Mouse (Mus musculus): ENCODE data around the gene Rcsd1. TPM values are rescaled to one million over a fixed set of nuclear protein-coding genes. Genes with fewer than 3 reads are reported as not detected.

Rcsd1 gene
- polyA plus RNA-seq (2015; fragmentation: Nextera tagmentation; extraction: Ambion mirVana): 12.4 and 13.5 TPM in 2 replicates

DNA sequence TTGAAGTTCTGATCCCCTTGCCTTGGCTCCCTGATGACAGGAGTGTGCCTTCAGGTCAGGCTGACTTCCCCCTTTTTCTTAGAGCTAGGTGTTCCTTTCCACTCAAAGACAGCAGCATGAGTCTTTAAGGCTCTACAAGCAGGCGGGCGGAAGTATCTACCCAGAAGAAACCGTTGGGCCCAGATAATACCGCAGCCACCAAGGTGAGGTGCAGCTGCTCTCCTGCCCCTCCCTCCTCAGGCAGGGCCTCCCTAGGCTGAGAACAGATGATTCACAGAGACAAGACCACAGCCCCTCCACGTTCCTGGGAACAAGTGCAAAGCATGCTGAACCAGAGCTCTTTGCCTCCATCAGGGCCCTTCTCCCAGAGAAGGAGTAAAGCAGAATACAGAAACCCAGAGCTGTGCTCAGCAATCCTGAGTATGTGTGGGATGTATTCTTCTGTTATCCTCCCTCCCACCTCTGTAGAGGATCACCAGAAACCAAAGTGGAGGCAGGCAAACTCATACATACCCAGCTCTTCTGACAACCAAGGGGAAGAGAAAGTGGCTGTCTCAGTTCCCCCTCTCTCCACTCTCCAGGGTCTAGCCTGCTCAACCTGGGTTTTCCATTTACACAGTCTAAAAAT is at the start of gene Rcsd1:
Gene Rcsd1, minus strand, starts transcription at position 129 of the 628 bp plus-strand sequence.
- WGBS: 59% methylated on average over 5 of the region's 5 CpGs
- H3K4me1 ChIP-seq (replicated peaks): peaks cover 15% of the 10 kb centered on the region; the same call in 1 of the 2 replicates
- H3K4me3 ChIP-seq: peak within 1 kb of the TSS; percentile 61
- no peak within 1 kb of the TSS for H3K9ac ChIP-seq
- no peaks in the 10 kb centered on the region for H3K36me3 ChIP-seq
- no peak within 1 kb of the TSS for H3K27ac ChIP-seq
- no peak for ATAC-seq (ENCODE audit: low FRiP score)
- H3K4me2 ChIP-seq: peak within 1 kb of the TSS; percentile 98
- H3K9me3 ChIP-seq: no peaks in the 10 kb centered on the region
- peaks cover 56% of the 10 kb centered on the region for H3K27me3 ChIP-seq

DNA sequence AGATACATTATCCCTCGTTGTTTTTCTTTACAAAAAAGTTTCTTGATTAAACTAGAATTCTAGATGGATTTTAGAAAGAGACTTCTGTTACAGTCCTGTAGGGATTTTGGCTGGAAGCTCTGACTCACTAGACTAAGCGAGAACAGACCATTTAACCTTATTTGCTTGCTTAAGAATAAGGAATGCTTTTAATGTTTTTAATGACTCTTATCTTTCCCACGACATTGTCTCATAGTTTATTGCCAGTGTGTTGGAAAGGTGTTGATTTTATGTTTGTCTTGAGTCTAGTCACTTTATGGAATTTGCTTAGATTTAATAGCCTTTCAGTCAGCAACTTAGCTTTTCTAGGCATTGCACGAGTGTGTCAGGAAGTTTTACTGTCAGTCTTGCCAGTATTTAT is 45.6 kb upstream of the Rcsd1 start:
- H3K27me3 ChIP-seq: no peaks in the 10 kb centered on the region
- no peak for ATAC-seq (ENCODE audit: low FRiP score)
- H3K9ac ChIP-seq: no peak overlapping the region
- no peak overlapping the region for H3K4me2 ChIP-seq
- no peak overlapping the region for H3K27ac ChIP-seq
- WGBS: 78% methylated on average over 4 of the region's 4 CpGs
- H3K9me3 ChIP-seq: no peaks in the 10 kb centered on the region
- H3K4me3 ChIP-seq: no peak overlapping the region
- no peaks in the 10 kb centered on the region for H3K36me3 ChIP-seq
- H3K4me1 ChIP-seq (replicated peaks): no peaks in the 10 kb centered on the region

DNA sequence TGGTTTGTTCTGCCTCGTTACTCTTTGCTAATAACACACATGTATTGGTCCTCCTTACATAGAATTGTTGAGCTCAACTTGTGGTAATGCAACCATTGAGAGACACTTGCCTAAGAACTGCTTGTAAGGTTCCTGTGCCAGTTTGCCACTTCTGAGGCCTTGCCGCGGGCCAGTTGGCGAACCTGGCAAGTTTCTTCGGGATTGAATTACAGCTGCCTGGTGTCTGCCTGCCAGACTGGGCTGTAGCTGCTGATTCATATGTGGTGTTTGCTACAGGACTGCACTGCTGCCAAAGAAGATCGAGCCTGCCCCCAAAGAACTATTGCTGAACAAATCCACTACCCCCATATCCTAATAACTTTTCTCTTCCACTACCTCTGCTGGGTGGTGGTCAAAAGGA is 44.6 kb upstream of the Rcsd1 start:
- no peaks in the 10 kb centered on the region for H3K4me1 ChIP-seq (replicated peaks)
- H3K9ac ChIP-seq: no peak overlapping the region
- H3K4me2 ChIP-seq: no peak overlapping the region
- H3K36me3 ChIP-seq: no peaks in the 10 kb centered on the region
- no peaks in the 10 kb centered on the region for H3K27me3 ChIP-seq
- no peak overlapping the region for H3K4me3 ChIP-seq
- no peak for ATAC-seq (ENCODE audit: low FRiP score)
- H3K27ac ChIP-seq: no peak overlapping the region
- H3K9me3 ChIP-seq: no peaks in the 10 kb centered on the region
- WGBS: 95% methylated on average over 6 of the region's 6 CpGs

DNA sequence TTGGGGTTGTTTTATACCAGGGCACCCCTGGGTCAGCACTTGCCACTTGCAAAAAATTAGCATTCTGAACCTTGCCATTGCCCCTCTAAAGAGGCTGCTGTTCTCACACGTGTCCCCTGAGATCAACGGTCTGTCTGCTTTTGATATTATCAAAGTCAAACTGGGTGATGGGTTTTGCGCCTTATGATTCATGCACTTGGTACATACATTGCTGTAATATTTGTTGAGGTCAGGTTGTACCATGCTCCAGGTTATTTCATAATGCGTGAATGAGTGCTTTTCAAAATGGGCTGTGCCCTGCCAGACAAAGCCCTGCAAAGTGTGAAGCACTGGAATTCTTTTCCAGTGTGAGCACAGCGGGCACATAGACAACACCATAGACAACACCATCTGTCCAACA is 42.3 kb upstream of the Rcsd1 start:
- no peaks in the 10 kb centered on the region for H3K27me3 ChIP-seq
- H3K4me1 ChIP-seq (replicated peaks): no peaks in the 10 kb centered on the region
- H3K9me3 ChIP-seq: no peaks in the 10 kb centered on the region
- H3K4me3 ChIP-seq: no peak overlapping the region
- no peak overlapping the region for H3K9ac ChIP-seq
- no peak overlapping the region for H3K27ac ChIP-seq
- no peaks in the 10 kb centered on the region for H3K36me3 ChIP-seq
- H3K4me2 ChIP-seq: no peak overlapping the region
- WGBS: 87% methylated on average over 5 of the region's 5 CpGs
- ATAC-seq (ENCODE audit: low FRiP score): no peak

DNA sequence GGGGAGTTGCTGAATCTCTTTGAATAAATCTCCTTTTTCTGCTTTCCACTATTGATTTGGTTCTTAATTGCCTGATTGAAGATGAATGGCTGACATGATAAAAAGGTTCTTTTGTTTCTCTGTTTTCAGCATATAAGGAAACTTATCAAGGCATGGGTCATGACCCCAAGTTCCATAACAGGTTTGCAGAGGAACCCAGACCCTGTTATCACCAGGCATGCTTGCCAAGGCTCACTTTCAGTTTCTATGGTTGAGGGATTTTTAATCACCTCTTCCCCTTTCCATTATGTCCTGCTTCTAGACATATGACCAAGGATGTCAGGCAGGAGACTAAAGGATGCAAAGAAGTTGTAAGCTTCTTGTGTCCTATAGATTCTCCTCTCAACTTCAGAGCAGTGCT is 41.6 kb upstream of the Rcsd1 start:
- ATAC-seq (ENCODE audit: low FRiP score): no peak
- no peak overlapping the region for H3K27ac ChIP-seq
- no peaks in the 10 kb centered on the region for H3K27me3 ChIP-seq
- H3K36me3 ChIP-seq: no peaks in the 10 kb centered on the region
- H3K4me3 ChIP-seq: no peak overlapping the region
- H3K4me2 ChIP-seq: no peak overlapping the region
- H3K9ac ChIP-seq: no peak overlapping the region
- H3K4me1 ChIP-seq (replicated peaks): no peaks in the 10 kb centered on the region
- H3K9me3 ChIP-seq: no peaks in the 10 kb centered on the region

DNA sequence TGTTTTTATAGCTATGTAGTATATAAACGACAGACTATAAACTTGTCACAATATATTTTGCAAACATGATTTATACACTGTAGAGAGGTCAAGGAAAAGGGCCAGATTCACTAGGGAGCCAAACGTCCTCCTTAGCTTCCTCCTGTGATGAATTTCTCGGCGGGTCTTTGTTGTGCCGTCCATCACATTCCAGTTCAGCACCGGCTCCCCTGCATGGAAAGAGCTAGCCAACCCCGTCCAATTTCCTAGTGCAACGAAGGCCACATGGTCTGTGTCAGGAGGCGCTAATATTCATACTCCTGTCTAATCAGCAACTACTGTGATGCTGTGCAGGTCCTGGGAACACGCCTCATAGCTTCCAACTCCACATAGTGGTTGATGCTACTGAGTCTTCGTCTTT is 38.5 kb upstream of the Rcsd1 start:
- no peak overlapping the region for H3K27ac ChIP-seq
- WGBS: 45% methylated on average over 11 of the region's 11 CpGs
- no peak overlapping the region for H3K9ac ChIP-seq
- no peak overlapping the region for H3K4me3 ChIP-seq
- H3K4me1 ChIP-seq (replicated peaks): no peaks in the 10 kb centered on the region
- H3K4me2 ChIP-seq: no peak overlapping the region
- H3K9me3 ChIP-seq: no peaks in the 10 kb centered on the region
- ATAC-seq (ENCODE audit: low FRiP score): no peak
- no peaks in the 10 kb centered on the region for H3K36me3 ChIP-seq
- H3K27me3 ChIP-seq: no peaks in the 10 kb centered on the region

DNA sequence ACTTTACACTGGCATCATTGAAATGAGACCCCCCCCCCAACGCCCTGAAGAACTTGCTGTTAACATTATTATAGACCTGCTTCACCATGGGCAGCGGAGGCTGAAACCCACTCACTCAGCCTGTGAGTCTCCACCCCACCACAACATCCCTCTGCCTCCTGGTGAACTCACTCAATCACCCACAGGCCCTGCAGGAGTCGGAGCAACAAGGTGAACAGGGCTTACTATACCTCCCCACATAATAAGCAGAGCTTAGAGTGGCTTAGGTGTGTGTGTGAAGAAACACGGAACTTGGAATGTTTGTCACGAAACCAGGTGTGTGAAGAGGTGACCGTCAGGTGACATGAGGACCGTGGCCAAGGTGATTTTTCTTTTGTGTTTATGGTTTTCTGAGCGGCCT is 32.4 kb upstream of the Rcsd1 start:
- no peak for ATAC-seq (ENCODE audit: low FRiP score)
- Histone ChIP-seq H3K36me3 (no peaks in the 10 kb centered on the region), H3K4me3 (no peak overlapping the region), H3K9me3 (no peaks in the 10 kb centered on the region), H3K4me1 (replicated peaks) (no peaks in the 10 kb centered on the region), H3K9ac (no peak overlapping the region), H3K27me3 (no peaks in the 10 kb centered on the region), H3K27ac (no peak overlapping the region), H3K4me2 (no peak overlapping the region)
- WGBS: 90% methylated on average over 8 of the region's 8 CpGs

DNA sequence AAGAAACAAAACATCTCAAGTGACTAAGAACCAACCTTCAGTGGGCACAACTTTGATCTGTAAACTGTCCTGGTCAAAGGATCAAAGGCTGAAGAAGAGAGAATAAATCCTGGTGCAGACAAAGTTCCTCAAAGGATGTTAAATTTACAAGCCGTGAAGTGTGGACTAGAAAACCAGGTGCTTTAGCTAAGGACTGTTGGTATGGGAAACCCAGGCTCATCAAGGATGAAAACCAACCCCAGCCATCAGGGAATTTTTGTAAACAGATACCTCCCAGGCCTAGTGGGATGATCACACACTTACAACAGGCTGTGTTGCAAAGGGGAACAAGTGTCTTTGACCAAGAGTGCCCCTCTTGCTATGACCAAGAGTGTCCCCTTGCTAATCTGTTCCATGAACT is 29.4 kb upstream of the Rcsd1 start:
- no peaks in the 10 kb centered on the region for H3K9me3 ChIP-seq
- ATAC-seq (ENCODE audit: low FRiP score): no peak
- H3K27me3 ChIP-seq: no peaks in the 10 kb centered on the region
- no peak overlapping the region for H3K4me2 ChIP-seq
- no peaks in the 10 kb centered on the region for H3K4me1 ChIP-seq (replicated peaks)
- 85% methylated on average over 1 of the region's 1 CpGs for WGBS
- no peak overlapping the region for H3K9ac ChIP-seq
- H3K4me3 ChIP-seq: no peak overlapping the region
- H3K27ac ChIP-seq: no peak overlapping the region
- no peaks in the 10 kb centered on the region for H3K36me3 ChIP-seq

DNA sequence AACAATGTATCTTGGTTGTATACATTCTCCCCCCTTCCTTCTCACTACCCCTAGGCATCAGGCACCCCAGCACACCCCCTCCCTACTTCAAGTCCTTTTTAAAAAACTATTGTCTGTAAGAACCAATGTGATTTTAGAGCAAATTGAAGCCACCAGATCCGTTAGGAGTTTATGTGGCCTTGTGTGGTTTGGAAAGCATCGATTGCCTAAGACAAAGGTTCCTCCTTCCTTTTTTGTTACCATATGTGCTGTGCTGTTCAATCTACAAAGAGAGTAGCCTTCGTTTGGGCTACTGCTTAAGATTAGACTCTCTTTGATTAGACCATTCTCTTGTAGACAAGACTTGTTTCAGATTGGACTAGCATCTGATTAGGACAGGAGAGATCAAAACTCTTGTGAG is 28.3 kb upstream of the Rcsd1 start:
- Histone ChIP-seq H3K4me2 (no peak overlapping the region), H3K27me3 (no peaks in the 10 kb centered on the region), H3K4me3 (no peak overlapping the region), H3K27ac (no peak overlapping the region), H3K9ac (no peak overlapping the region), H3K4me1 (replicated peaks) (no peaks in the 10 kb centered on the region), H3K36me3 (no peaks in the 10 kb centered on the region), H3K9me3 (no peaks in the 10 kb centered on the region)
- ATAC-seq (ENCODE audit: low FRiP score): no peak
- WGBS: 75% methylated on average over 3 of the region's 3 CpGs

DNA sequence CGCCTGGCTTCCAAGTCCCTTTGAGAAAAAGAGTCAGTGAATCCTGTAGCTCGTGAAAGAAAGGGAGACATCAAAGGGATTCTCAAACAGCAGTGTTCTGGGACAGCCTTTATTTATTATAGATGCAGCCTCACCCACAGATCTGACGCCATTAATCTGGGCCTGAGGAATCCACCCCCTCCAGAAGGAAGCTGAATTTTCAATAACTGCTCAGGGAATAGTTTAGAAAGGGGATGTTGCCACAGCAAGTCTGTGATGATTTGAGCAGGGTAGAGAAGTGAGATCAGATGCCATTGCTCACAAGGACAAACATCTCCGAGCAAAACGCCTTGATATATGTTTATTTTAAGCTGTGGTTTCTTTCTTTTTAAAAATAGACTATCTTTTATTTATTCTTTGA is 27.9 kb upstream of the Rcsd1 start:
- no peak for ATAC-seq (ENCODE audit: low FRiP score)
- Histone ChIP-seq H3K27ac (no peak overlapping the region), H3K27me3 (no peaks in the 10 kb centered on the region), H3K4me1 (replicated peaks) (no peaks in the 10 kb centered on the region), H3K9ac (no peak overlapping the region), H3K4me3 (no peak overlapping the region), H3K36me3 (no peaks in the 10 kb centered on the region), H3K4me2 (no peak overlapping the region), H3K9me3 (no peaks in the 10 kb centered on the region)
- 43% methylated on average over 5 of the region's 5 CpGs for WGBS

DNA sequence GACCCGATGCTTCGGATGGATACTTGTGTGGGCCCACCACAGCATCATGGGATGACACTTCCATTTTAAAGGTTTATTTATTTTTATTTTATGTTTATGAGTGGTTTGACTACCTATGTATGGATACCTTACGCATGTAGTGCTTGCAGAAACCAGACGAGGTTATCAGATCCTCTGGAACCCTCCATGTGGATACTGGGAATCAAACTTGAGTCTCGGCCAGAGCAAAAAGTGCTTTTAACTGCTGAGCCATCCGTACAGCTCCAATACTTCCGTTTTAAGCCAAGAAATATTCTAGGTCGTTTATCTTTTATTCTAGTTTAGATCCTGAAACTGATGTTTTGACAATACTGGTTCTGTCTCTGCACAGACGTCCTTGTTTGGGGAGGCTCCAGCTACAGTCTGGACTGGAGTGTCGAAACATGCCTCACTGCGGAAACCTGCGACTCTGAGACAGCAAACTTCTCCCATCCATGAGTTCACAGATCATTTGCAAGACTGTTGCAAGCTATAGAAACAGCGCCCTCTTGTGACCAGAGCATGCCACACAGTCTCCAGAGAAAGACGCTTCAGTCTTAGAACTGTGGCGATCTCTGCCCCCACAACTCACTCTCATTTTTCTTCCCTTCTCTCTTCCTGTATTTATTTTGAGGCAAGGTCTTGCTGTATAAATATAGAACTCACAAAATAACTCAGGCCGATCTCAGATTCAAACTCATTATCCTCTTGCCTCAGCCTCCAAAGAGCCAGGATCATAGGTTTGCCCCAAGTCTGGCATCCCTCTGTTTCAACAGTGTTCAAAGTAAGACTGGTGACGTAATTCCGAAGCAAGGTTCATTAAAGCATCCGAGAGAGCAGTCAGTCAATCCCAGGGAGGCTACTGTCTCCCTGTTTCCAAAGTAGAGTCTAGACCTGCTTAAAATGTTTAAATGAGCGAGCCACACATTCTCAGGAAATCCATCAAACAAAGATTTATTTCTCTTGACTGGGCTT is 26.6 kb upstream of the Rcsd1 start:
- H3K4me1 ChIP-seq (replicated peaks): no peaks in the 10 kb centered on the region
- no peaks in the 10 kb centered on the region for H3K27me3 ChIP-seq
- H3K36me3 ChIP-seq: no peaks in the 10 kb centered on the region
- no peak overlapping the region for H3K4me2 ChIP-seq
- H3K9ac ChIP-seq: no peak overlapping the region
- ATAC-seq (ENCODE audit: low FRiP score): peak; percentile 77
- H3K4me3 ChIP-seq: no peak overlapping the region
- 39% methylated on average over 20 of the region's 20 CpGs for WGBS
- no peak overlapping the region for H3K27ac ChIP-seq
- no peaks in the 10 kb centered on the region for H3K9me3 ChIP-seq

DNA sequence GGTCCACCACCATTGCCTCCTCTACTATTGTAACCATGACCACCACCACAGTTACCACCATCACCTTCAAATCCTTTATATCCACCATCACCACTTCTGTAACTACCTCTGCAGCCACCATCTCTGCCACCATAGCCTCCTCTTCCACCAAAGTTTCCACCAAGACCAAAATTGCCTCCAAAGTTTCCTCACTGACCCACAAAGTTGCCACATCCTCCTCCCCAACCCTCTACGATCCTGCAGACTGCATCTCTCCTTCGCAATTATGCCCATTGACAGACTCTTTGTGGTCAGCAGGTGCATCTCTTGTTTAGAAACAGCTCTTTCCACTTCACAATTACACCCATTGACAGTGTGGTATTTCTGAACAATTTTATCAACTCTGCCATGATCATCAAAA is 25.3 kb upstream of the Rcsd1 start:
- no peak overlapping the region for H3K4me2 ChIP-seq
- no peak overlapping the region for H3K4me3 ChIP-seq
- no peaks in the 10 kb centered on the region for H3K9me3 ChIP-seq
- H3K27ac ChIP-seq: no peak overlapping the region
- no peaks in the 10 kb centered on the region for H3K36me3 ChIP-seq
- 90% methylated on average over 2 of the region's 2 CpGs for WGBS
- H3K27me3 ChIP-seq: no peaks in the 10 kb centered on the region
- ATAC-seq (ENCODE audit: low FRiP score): no peak
- no peaks in the 10 kb centered on the region for H3K4me1 ChIP-seq (replicated peaks)
- no peak overlapping the region for H3K9ac ChIP-seq

DNA sequence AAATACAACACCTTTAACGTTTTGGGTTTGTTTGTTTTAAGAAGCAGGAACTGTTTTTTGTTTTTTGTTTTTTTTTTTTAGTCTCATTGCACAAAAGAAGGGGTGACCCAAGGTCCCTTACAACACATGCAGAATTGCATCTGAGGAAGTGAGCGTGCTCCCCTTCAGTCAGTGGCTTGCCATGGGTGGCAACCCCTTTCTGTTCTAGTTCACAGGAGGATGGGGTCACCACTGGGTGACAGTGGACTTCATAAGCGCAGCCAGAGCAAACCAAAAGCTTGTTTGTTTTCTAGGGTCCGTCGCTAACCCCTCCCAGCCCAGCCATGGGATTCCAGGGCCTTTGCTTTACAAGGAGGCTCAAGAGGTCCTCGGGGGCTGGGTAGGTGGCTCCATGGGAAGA is 22.0 kb upstream of the Rcsd1 start:
- Histone ChIP-seq H3K9me3 (no peaks in the 10 kb centered on the region), H3K4me3 (no peak overlapping the region), H3K4me1 (replicated peaks) (no peaks in the 10 kb centered on the region), H3K36me3 (no peaks in the 10 kb centered on the region), H3K9ac (no peak overlapping the region), H3K27me3 (no peaks in the 10 kb centered on the region), H3K4me2 (no peak overlapping the region), H3K27ac (no peak overlapping the region)
- ATAC-seq (ENCODE audit: low FRiP score): no peak
- WGBS: 72% methylated on average over 6 of the region's 6 CpGs

Data from hindbrain, embryonic 13.5 days (tissue).